Mouse (Mus musculus): Measurements from ENCODE around the gene Zdhhc14. TPM values are rescaled to one million over a fixed set of nuclear protein-coding genes. Genes with fewer than 3 reads are reported as not detected.

Gene Zdhhc14
- polyA plus RNA-seq, 1 experiment from 2014 or later, result 9.4 TPM

DNA sequence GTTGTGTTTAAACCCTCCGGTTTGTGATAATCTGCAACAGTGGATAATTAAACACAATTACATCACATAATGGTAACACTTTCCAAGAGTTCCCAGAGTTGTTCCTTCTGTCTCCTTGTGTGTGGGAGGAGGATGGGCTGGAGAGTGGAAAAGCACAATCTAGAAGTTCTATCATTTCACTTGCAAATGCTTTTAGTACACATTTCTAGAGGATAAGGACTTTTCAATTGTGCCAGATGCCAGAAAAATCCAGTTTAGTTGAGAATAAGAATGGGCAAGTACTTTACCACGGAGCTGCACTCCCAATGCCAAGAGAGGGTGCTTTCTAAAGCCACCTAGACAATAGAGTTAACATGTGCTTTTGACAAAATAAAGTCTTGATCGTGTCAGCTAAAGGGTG is 2.0 kb upstream of the Zdhhc14 start:
- H3K27ac ChIP-seq (replicated peaks), result peak overlapping the region; percentile 99; the same call in 1 of the 2 replicates
- H3K27me3 ChIP-seq, result no peaks in the 10 kb centered on the region
- no peaks in the 10 kb centered on the region for H3K36me3 ChIP-seq
- no peak overlapping the region for H3K4me3 ChIP-seq
- no peak for ATAC-seq (replicated peaks)
- H3K4me2 ChIP-seq (replicated peaks), result no peak overlapping the region
- 62% methylated on average over 3 of the region's 3 CpGs for WGBS
- H3K4me1 ChIP-seq, result peaks cover 27% of the 10 kb centered on the region
- H3K9ac ChIP-seq (replicated peaks), result no peak overlapping the region
- no peaks in the 10 kb centered on the region for H3K9me3 ChIP-seq

DNA sequence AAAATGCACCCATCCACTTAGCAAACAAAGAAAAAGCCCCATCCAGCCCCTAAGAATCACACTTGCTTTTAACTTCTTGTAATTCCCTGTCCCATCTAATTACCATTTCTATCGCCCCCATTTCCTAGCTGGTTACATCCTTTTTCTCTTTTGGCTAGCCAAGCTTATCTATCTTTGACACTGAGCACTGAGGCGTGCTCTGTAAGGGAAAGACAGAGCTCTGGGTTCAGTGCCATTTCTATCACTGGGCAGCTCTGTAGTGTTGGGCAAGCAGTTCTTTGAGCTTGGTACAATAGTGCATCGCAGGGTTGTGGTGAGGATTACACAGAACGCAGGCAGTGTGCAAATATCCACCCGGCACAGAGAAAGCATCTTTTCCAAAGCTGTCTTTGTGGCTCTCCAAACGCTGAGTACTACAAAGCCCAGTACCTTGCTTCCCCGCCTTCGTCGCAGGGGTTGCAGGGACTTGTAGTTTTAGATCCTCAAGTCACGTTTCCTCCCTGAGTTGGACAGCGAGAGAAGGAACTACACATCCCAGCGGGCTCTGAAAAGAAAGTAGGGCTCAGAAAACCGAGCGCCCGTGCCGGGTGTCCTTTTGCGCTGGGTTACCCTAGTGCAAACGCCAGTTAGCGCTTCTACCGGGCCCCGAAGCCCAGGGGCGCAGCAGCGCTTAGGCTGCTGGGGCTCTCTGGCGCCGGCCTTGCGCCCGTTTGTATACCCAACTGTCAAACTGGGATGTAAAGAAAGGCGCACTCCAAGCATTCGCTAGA is 1.1 kb upstream of the Zdhhc14 start:
- H3K4me1 ChIP-seq, result peaks cover 29% of the 10 kb centered on the region

DNA sequence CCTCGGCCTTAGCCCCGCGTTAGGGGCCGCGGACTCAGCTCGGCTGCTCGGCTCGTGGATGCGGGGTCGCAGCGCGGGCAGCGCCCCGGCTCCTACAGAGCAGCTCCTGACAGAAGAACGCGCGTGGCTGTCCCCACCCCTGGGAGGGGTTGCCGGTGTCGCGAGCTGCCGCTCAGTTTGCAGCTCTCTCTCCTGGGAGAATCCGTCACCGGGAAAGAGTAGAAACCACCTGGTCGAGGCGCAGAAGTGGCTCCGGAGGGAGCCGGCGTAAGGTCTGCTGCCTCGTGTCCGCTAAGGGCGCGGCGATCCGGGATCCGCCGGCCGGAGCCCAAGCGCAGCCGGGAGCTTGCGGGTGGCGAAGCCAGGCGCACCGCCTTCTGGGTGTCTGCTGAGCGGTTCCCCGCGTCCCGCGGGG is 396 bp downstream of the Zdhhc14 start:
- Histone ChIP-seq H3K4me3 (peak overlapping the region; percentile 80), H3K27me3 (no peaks in the 10 kb centered on the region), H3K36me3 (no peaks in the 10 kb centered on the region), H3K4me1 (peaks cover 33% of the 10 kb centered on the region), H3K4me2 (replicated peaks) (peak overlapping the region; percentile 96), H3K9ac (replicated peaks) (peak overlapping the region; percentile 86), H3K27ac (replicated peaks) (peak overlapping the region; percentile 99), H3K9me3 (no peaks in the 10 kb centered on the region)
- ATAC-seq (replicated peaks), result peak; percentile 57
- WGBS, result under 1% methylated on average over 48 of the region's 48 CpGs

More for the DNA sequence above, 1.1 kb upstream of the Zdhhc14 start:
- Histone ChIP-seq H3K4me2 (replicated peaks) (peak overlapping the region; percentile 96), H3K27me3 (no peaks in the 10 kb centered on the region), H3K36me3 (no peaks in the 10 kb centered on the region), H3K9me3 (no peaks in the 10 kb centered on the region), H3K9ac (replicated peaks) (peak overlapping the region; percentile 86), H3K4me3 (peak overlapping the region; percentile 80), H3K27ac (replicated peaks) (peak overlapping the region; percentile 99)
- peak; percentile 91 for ATAC-seq (replicated peaks)
- under 1% methylated on average over 29 of the region's 29 CpGs for WGBS

DNA sequence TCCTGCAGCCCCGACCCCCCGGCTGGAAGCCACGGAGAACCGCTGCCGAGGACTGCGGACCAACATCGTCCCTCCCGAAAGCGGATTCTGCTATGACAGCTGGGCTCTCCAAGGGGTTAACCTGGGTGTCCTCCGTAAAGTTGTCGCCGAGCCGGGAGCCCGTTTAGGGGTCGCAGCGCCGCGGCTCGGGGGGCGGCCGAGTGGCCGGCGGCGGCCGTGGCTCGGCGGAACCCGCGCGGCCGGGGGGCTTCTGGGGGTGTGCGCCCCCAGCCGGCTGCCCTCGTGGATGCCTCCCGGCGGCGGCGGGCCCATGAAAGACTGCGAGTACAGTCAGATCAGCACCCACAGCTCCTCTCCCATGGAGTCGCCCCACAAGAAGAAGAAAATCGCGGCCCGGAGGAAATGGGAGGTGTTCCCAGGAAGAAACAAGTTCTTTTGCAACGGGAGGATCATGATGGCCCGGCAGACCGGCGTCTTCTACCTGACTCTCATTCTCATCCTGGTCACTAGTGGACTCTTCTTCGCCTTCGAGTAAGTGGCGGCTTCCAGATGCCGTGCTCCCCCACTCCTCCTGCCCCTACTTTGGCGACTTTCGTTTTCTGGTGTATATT is 909 bp downstream of the Zdhhc14 start:
- H3K36me3 ChIP-seq, result no peaks in the 10 kb centered on the region
- peak overlapping the region; percentile 96 for H3K4me2 ChIP-seq (replicated peaks)
- WGBS, result 2% methylated on average over 53 of the region's 53 CpGs
- no peak for ATAC-seq (replicated peaks)
- H3K4me1 ChIP-seq, result peaks cover 35% of the 10 kb centered on the region
- H3K9ac ChIP-seq (replicated peaks), result peak overlapping the region; percentile 86
- no peaks in the 10 kb centered on the region for H3K27me3 ChIP-seq
- no peaks in the 10 kb centered on the region for H3K9me3 ChIP-seq
- H3K4me3 ChIP-seq, result peak overlapping the region; percentile 80
- H3K27ac ChIP-seq (replicated peaks), result peak overlapping the region; percentile 99

DNA sequence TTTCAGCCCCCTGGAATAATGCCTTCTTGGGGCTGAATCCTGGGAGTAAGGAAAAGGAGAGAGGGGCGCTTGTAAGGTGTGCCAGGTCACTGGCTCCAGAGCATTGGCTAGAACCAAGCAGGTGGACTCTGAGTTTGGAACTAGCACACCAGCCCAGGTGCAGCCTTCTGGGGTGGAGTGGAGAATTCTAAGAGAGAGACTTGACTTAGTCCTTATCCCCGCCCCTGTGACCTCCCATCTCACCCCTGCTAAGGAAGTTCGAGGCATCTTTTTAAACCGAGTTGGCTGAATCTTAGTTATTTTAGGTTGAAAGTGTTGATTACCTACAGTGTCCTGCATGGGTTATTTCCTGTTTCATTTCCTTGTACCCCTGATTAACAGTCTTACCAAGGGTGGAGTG is 1.5 kb downstream of the Zdhhc14 start:
- no peak for ATAC-seq (replicated peaks)
- H3K4me3 ChIP-seq, result peak overlapping the region; percentile 80
- H3K4me1 ChIP-seq, result peaks cover 35% of the 10 kb centered on the region
- 29% methylated on average over 4 of the region's 4 CpGs for WGBS
- peak overlapping the region; percentile 96 for H3K4me2 ChIP-seq (replicated peaks)
- H3K27me3 ChIP-seq, result no peaks in the 10 kb centered on the region
- peak overlapping the region; percentile 86; the same call in 1 of the 2 replicates for H3K9ac ChIP-seq (replicated peaks)
- H3K27ac ChIP-seq (replicated peaks), result no peak overlapping the region
- no peaks in the 10 kb centered on the region for H3K9me3 ChIP-seq
- no peaks in the 10 kb centered on the region for H3K36me3 ChIP-seq

DNA sequence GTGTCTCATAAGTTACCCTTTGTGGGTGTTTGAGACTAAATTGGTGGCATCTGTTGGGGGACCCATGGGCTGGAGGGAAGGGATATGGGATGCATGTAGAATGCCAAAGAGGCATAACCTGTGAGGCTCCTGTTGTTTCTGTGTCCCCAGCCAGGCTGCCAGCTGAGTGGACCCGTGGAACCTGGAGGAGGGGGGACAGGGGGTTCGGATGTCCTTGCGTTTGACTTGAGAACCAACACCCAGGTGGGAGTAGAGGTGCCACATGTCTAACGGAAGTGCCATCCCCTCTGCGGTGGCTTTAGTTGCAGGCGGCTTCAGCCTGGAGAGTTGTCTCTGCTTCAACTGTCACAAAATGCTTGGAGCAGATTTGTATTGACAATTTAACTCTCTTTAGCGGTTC is 2.5 kb downstream of the Zdhhc14 start:
- peak overlapping the region; percentile 80 for H3K4me3 ChIP-seq
- no peaks in the 10 kb centered on the region for H3K36me3 ChIP-seq
- no peak for ATAC-seq (replicated peaks)
- H3K27me3 ChIP-seq, result no peaks in the 10 kb centered on the region
- H3K9me3 ChIP-seq, result no peaks in the 10 kb centered on the region
- H3K4me2 ChIP-seq (replicated peaks), result peak overlapping the region; percentile 96
- 85% methylated on average over 7 of the region's 7 CpGs for WGBS
- H3K27ac ChIP-seq (replicated peaks), result no peak overlapping the region
- peaks cover 35% of the 10 kb centered on the region for H3K4me1 ChIP-seq
- no peak overlapping the region for H3K9ac ChIP-seq (replicated peaks)

DNA sequence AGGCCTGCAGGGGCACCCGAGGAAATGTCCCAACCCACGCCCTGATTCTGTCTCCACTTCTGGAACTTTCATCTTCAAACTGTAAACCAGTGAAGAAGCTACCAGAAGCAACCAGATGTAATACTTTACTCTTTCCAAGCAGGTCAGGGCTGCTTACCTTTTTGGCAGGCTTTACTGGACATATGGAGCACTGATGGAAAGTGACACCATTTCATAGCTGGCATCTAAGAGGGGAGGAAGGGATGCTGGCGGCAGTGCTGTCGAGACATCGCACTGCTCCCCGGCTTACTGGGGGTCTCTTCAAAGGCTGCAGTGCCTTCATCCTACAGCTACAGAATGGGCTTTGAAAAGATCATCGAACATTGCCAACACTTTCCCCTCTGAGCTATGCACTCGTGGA is 5.3 kb downstream of the Zdhhc14 start:
- Histone ChIP-seq H3K4me1 (peaks cover 27% of the 10 kb centered on the region), H3K4me2 (replicated peaks) (no peak overlapping the region), H3K27me3 (no peaks in the 10 kb centered on the region), H3K27ac (replicated peaks) (no peak overlapping the region), H3K9ac (replicated peaks) (no peak overlapping the region), H3K4me3 (no peak overlapping the region), H3K9me3 (no peaks in the 10 kb centered on the region), H3K36me3 (no peaks in the 10 kb centered on the region)
- 77% methylated on average over 8 of the region's 8 CpGs for WGBS
- no peak for ATAC-seq (replicated peaks)

DNA sequence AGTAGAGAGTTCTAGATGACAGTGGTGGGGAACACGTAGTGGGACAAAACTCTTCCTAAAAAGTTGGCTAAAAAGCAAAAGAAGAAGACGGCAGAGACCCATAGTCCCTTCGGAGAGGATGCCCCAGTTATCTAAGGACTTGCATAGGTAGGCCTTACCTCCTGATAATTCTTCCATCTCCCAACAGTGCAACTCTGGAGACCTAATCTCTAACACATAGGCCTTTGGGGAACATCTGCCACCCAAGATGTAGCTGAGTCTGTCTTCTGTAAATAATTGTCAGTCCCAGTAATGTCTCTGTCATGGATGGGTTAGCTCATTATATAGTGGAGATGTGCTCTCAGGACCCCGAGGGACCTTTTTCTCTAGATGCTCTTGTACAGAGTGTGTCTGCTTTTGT is 6.6 kb downstream of the Zdhhc14 start:
- 90% methylated on average over 4 of the region's 4 CpGs for WGBS
- no peak for ATAC-seq (replicated peaks)
- Histone ChIP-seq H3K27me3 (no peaks in the 10 kb centered on the region), H3K36me3 (no peaks in the 10 kb centered on the region), H3K4me1 (peaks cover 19% of the 10 kb centered on the region), H3K27ac (replicated peaks) (no peak overlapping the region), H3K4me2 (replicated peaks) (no peak overlapping the region), H3K4me3 (no peak overlapping the region), H3K9me3 (no peaks in the 10 kb centered on the region), H3K9ac (replicated peaks) (no peak overlapping the region)

DNA sequence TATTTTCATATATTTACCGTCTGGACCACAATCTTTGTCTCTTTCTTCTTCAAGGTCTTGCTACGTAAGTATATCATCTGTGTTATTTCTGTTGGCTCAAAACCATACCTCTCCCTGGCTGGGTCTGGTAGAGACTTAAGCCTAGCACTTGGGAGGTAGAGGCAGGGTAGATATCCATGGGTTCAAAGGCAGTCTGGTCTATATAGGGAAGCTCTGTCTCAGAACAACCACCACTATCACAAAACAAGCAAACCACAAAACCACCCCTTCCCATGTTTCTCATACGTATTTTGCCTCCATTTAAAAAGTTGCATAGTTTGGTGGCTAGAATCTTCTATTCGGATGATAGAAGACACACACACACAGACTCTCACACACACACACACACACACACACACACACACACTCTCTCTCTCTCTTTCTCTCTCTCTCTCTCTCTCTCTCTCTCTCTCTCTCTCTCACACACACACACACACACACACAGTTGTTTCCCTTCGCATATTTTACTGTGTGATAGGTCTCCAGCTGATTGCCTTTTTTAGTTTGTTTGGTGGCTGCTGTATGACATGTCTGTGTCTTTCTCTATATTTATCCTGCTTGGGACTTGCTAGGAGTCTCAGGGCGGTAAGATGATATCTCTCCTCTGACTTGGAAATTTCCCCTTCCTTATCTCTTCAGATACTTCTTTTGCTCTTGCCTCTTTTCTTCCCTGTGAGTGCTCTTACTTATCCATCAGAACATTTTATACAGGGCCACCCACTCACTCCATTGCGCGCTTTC is 11.8 kb downstream of the Zdhhc14 start:
- no peaks in the 10 kb centered on the region for H3K9me3 ChIP-seq
- H3K27ac ChIP-seq (replicated peaks), result no peak overlapping the region
- no peak overlapping the region for H3K4me3 ChIP-seq
- H3K9ac ChIP-seq (replicated peaks), result no peak overlapping the region
- H3K27me3 ChIP-seq, result no peaks in the 10 kb centered on the region
- H3K4me1 ChIP-seq, result peaks cover 13% of the 10 kb centered on the region
- no peak overlapping the region for H3K4me2 ChIP-seq (replicated peaks)
- no peaks in the 10 kb centered on the region for H3K36me3 ChIP-seq
- 93% methylated on average over 8 of the region's 8 CpGs for WGBS
- ATAC-seq (replicated peaks), result no peak

DNA sequence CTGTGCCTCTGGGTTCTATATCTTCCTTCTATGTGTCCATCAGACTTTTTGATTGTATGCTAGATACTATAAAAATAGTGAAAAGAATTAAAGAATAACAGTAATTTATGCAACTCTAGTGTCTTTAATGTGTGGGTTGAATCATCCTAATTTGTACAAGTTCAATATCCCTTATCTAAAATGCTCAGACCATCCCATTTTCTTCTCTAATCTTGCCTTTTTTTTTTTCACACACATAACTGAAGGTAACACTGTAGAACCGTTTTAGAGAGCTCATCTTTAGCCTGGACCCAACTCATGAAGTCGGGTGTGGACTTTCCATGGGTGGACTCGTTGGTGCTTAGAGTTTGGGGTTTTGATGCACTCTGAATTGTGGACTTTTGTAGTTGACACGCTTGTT is 12.6 kb downstream of the Zdhhc14 start:
- 86% methylated on average over 4 of the region's 4 CpGs for WGBS
- no peaks in the 10 kb centered on the region for H3K36me3 ChIP-seq
- H3K4me3 ChIP-seq, result no peak overlapping the region
- H3K27me3 ChIP-seq, result no peaks in the 10 kb centered on the region
- no peak overlapping the region for H3K9ac ChIP-seq (replicated peaks)
- H3K4me1 ChIP-seq, result peaks cover 13% of the 10 kb centered on the region
- ATAC-seq (replicated peaks), result no peak
- H3K4me2 ChIP-seq (replicated peaks), result no peak overlapping the region
- no peak overlapping the region for H3K27ac ChIP-seq (replicated peaks)
- no peaks in the 10 kb centered on the region for H3K9me3 ChIP-seq

DNA sequence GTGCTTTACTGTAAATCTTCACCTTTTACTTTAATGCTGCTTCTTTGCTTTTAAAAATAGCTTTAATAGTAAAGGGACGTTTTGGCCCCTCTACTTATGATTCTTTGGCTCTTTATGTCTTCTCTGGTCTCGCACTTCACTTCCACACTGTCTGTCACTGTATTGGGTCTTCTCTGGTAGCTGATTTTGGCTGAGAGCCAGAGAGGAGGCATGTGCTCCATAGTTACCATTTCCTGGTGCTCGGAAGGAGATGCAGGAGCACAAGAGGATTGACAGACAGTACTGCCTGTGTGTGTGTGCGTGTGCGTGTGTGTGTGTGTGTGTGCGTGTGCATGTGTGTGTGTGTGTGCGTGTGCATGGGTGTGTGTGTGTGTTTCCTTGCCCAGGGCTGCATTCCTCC is 14.2 kb downstream of the Zdhhc14 start:
- peak; percentile 78 for ATAC-seq (replicated peaks)
- peaks cover 13% of the 10 kb centered on the region for H3K4me1 ChIP-seq
- 43% methylated on average over 7 of the region's 7 CpGs for WGBS

DNA sequence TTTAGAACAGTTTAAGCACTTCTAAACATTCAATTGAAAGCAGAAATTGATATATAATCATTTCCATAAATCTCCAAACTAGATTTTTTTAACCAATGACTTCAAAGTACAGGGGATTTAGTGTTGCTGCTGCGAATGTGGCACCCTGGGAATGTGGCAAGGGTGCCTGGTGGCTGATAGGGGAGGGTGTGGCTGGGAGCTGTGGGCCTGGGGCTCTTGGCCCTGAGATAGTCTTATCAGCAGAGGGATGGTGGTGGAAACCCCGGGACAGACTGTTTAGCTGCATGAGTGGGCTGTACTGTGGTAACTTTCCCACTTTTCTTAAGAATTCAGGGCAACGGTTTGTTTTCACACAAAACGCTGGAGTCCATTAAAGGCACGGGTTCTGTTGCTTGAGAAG is 14.6 kb downstream of the Zdhhc14 start:
- Histone ChIP-seq H3K27me3 (no peaks in the 10 kb centered on the region), H3K4me3 (no peak overlapping the region), H3K27ac (replicated peaks) (peak overlapping the region; percentile 71), H3K4me1 (peaks cover 13% of the 10 kb centered on the region), H3K9me3 (no peaks in the 10 kb centered on the region), H3K9ac (replicated peaks) (no peak overlapping the region), H3K4me2 (replicated peaks) (no peak overlapping the region), H3K36me3 (no peaks in the 10 kb centered on the region)
- no peak for ATAC-seq (replicated peaks)
- 78% methylated on average over 5 of the region's 5 CpGs for WGBS

More for the DNA sequence above, 14.2 kb downstream of the Zdhhc14 start:
- no peaks in the 10 kb centered on the region for H3K9me3 ChIP-seq
- H3K9ac ChIP-seq (replicated peaks), result no peak overlapping the region
- no peaks in the 10 kb centered on the region for H3K36me3 ChIP-seq
- no peaks in the 10 kb centered on the region for H3K27me3 ChIP-seq
- no peak overlapping the region; the same call in 1 of the 2 replicates for H3K4me2 ChIP-seq (replicated peaks)
- H3K4me3 ChIP-seq, result no peak overlapping the region
- H3K27ac ChIP-seq (replicated peaks), result peak overlapping the region; percentile 71

Data from forebrain, embryonic 15.5 days (tissue).